Mouse (Mus musculus) monocyte, adult 2 months (primary cell): ENCODE measurements around the gene Atg101.

Experiments
- DNase-seq, 2 experiments: peaks; one replicate each; pipeline ENCODE4 v3.0.0; 2022; ENCODE audit warnings: low spot score in 2 of 2, low read depth in 1 of 2

Atg101 gene

GRCm38 (mm10) chr15:101253886-101254795 is 29.9 kb upstream of the Atg101 start, which contains the start of gene Nr4a1:
Gene Nr4a1, plus strand, starts transcription at chr15:101254269.
- DNase-seq: peak in 1 of 2 experiments; percentile 82

GRCm38 (mm10) chr15:101255842-101256462 is 28.1 kb upstream of the Atg101 start:
- peak in 1 of 2 experiments; percentile 56 for DNase-seq

- peak in 1 of 2 experiments; percentile 66 for DNase-seq
Observed at GRCm38 (mm10) chr15:101256463-101257206, 27.4 kb upstream of the Atg101 start.

GRCm38 (mm10) chr15:101258420-101258819 is 25.7 kb upstream of the Atg101 start:
- no peak for DNase-seq

- no peak for DNase-seq
Observed at GRCm38 (mm10) chr15:101259922-101260321, 24.1 kb upstream of the Atg101 start.

GRCm38 (mm10) chr15:101260387-101260786 is 23.7 kb upstream of the Atg101 start:
- no peak for DNase-seq

GRCm38 (mm10) chr15:101260874-101261622 is 23.0 kb upstream of the Atg101 start:
- no peak for DNase-seq

GRCm38 (mm10) chr15:101262502-101262901 is 21.6 kb upstream of the Atg101 start:
- DNase-seq: peak; percentile 82 to 85

- peak; percentile 89 to 97 for DNase-seq
Observed at GRCm38 (mm10) chr15:101266132-101266963, 17.7 kb upstream of the Atg101 start.

- DNase-seq: no peak
Observed at GRCm38 (mm10) chr15:101267053-101268032, 16.7 kb upstream of the Atg101 start.

- DNase-seq: no peak
Observed at GRCm38 (mm10) chr15:101270101-101270820, 13.8 kb upstream of the Atg101 start.

- DNase-seq: no peak
Observed at GRCm38 (mm10) chr15:101271107-101271506, 13.0 kb upstream of the Atg101 start.

GRCm38 (mm10) chr15:101271513-101271912 is 12.6 kb upstream of the Atg101 start:
- DNase-seq: no peak

- DNase-seq: no peak
Observed at GRCm38 (mm10) chr15:101274380-101274779, 9.7 kb upstream of the Atg101 start.

GRCm38 (mm10) chr15:101277351-101277899 is 6.6 kb upstream of the Atg101 start:
- DNase-seq: no peak

GRCm38 (mm10) chr15:101278589-101278988 is 5.5 kb upstream of the Atg101 start:
- no peak for DNase-seq

GRCm38 (mm10) chr15:101279430-101279999 is 4.6 kb upstream of the Atg101 start:
- DNase-seq: no peak
